Mouse (Mus musculus): ENCODE results near the gene Slc41a2.

GRCm38 (mm10) chr10:83337971-83338598 lies 403 bp upstream of the Slc41a2 start:
- TF ChIP-seq EP300 (IDR thresholded peaks at IDR 0.05; ENCODE audit: insufficient read depth, low read depth, low read length) (no peak), CTCF (IDR thresholded peaks at IDR 0.05; ENCODE audit: low read depth, low read length) (no peak)

Measured in ES-Bruce4 (cell line).